Mouse (Mus musculus): ENCODE measurements at regions not wholly inside any gene's neighbourhood (a gene's known extent, or its start where the extent isn't known, plus 50 kb on each side); places are given as distances from the start of the nearest gene placed in this dataset. TPM values are rescaled to one million over a fixed set of nuclear protein-coding genes. Genes with fewer than 3 reads are reported as not detected.

- no peaks in the 10 kb centered on the region for H3K36me3 ChIP-seq
- no peaks in the 10 kb centered on the region for H3K4me1 ChIP-seq (replicated peaks)
- H3K27me3 ChIP-seq: no peaks in the 10 kb centered on the region
- no peak overlapping the region for H3K9ac ChIP-seq (replicated peaks)
- H3K27ac ChIP-seq: no peak overlapping the region
- 72% methylated on average over 3 of the region's 3 CpGs for WGBS
- H3K9me3 ChIP-seq: no peaks in the 10 kb centered on the region
- ATAC-seq: no peak
- H3K4me3 ChIP-seq (replicated peaks): no peak overlapping the region
- H3K4me2 ChIP-seq (replicated peaks): no peak overlapping the region
Measured at GRCm38 (mm10) chr1:77315347-77315746, 199.5 kb downstream of the Epha4 start.

GRCm38 (mm10) chr1:77316198-77316597, 198.7 kb downstream of the Epha4 start:
- H3K9me3 ChIP-seq: no peaks in the 10 kb centered on the region
- 60% methylated on average over 9 of the region's 9 CpGs for WGBS
- no peak for ATAC-seq
- H3K9ac ChIP-seq (replicated peaks): no peak overlapping the region
- H3K36me3 ChIP-seq: no peaks in the 10 kb centered on the region
- H3K4me3 ChIP-seq (replicated peaks): no peak overlapping the region
- no peaks in the 10 kb centered on the region for H3K27me3 ChIP-seq
- H3K27ac ChIP-seq: no peak overlapping the region
- H3K4me2 ChIP-seq (replicated peaks): no peak overlapping the region
- no peaks in the 10 kb centered on the region for H3K4me1 ChIP-seq (replicated peaks)

Small RNA genes lying in the stretch of these regions (microRNA-seq; reads per million reads assigned to microRNA genes)
- not detected for gene Mir6343
